Mouse (Mus musculus) spleen, embryonic (tissue): ENCODE results near the gene Abt1.

Experiments used
- CTCF ChIA-PET: fragments of 350-600 bp; sonication (Branson Sonifier 250); formaldehyde crosslinking; loops from one replicate; lab custom pipeline; 2022; lab: Charles Lee

Abt1 gene

GRCm38 (mm10) chr13:23368583-23369420, 54.9 kb downstream of the Abt1 start, which contains the start of gene Zfp322a:
TSS of gene Zfp322a (minus strand) at chr13:23369208.
- CTCF ChIA-PET, result no interaction called here
